18 mouse cellular contexts compared by ENCODE assay signal in the genomic region with DNA sequence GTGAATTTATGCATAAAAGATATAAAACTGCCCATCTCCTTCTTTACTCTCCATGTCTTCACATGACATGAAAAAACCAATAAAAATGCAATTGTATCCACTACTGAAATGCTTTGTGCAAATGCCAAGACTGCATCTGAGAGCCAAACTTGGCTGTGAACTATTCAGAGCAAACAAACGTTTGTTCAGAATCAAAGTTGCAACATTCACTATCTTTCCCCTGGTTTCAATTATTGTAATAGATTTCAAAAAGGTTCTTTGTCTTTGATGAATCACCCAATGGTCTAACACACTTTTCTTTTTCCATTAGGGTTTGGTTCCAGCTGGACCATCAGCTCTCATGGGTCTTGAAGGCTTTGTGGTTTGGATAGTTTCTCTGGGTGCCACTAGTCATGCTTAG. TPM values are rescaled to one million over a fixed set of nuclear protein-coding genes. Genes with fewer than 3 reads are reported as not detected.
"Had no signal": no experiment of that assay in that cellular context is flagged by ENCODE, and none has a peak within 500 bp of the region (broad histone marks: within the 10 kb centered on the region; RNA-seq: fewer than 3 reads in every experiment).

No protein-coding gene starts in this region.

- H3K9ac ChIP-seq: limb, embryonic 12.5 days; liver, embryonic 15.5 days; lung, embryonic 15.5 days; midbrain, embryonic 15.5 days; neural tube, embryonic 13.5 days had no signal

- H3K36me3 ChIP-seq: limb, embryonic 12.5 days; liver, embryonic 15.5 days; lung, embryonic 15.5 days; midbrain, embryonic 15.5 days; neural tube, embryonic 13.5 days had no signal

- H3K4me2 ChIP-seq: limb, embryonic 12.5 days; liver, embryonic 11.5 days; liver, embryonic 15.5 days; lung, embryonic 15.5 days; midbrain, embryonic 11.5 days; midbrain, embryonic 15.5 days; neural tube, embryonic 13.5 days had no signal

- H3K27me3 ChIP-seq: limb, embryonic 12.5 days; liver, embryonic 15.5 days; lung, embryonic 15.5 days; midbrain, embryonic 15.5 days; neural tube, embryonic 13.5 days had no signal

- DNase-seq: kidney, adult 18-20 months; kidney, postnatal 25 days; right cerebral cortex, postnatal 14 days; thymus, postnatal 4 days had no signal

- H3K27ac ChIP-seq: limb, embryonic 12.5 days; liver, embryonic 15.5 days; lung, embryonic 15.5 days; macrophage; midbrain, embryonic 15.5 days; neural tube, embryonic 13.5 days; stomach, postnatal 0 days had no signal

- H3K9me3 ChIP-seq: limb, embryonic 12.5 days; liver, embryonic 15.5 days; lung, embryonic 15.5 days; megakaryocyte, embryonic 14.5 days; midbrain, embryonic 15.5 days; neural tube, embryonic 13.5 days had no signal

- H3K4me3 ChIP-seq: limb, embryonic 12.5 days; liver, embryonic 15.5 days; lung, embryonic 15.5 days; megakaryocyte, embryonic 14.5 days; midbrain, embryonic 15.5 days; neural tube, embryonic 13.5 days had no signal

- H3K4me1 ChIP-seq: limb, embryonic 12.5 days; lung, embryonic 15.5 days; midbrain, embryonic 15.5 days; neural tube, embryonic 13.5 days had no signal

- ATAC-seq: midbrain, embryonic 15.5 days had no signal

RNA-seq across cellular contexts. Expression of a gene that starts 11.1 kb away (rescaled TPM):
- total RNA-seq: layer of hippocampus, postnatal 25 days; left cerebral cortex, postnatal 36 days; monocyte, adult 5-6 weeks had no signal
- polyA plus RNA-seq: kidney, embryonic 14.5 days; limb, embryonic 12.5 days; liver, embryonic 11.5 days; lung, embryonic 15.5 days; macrophage; midbrain, embryonic 11.5 days; midbrain, embryonic 15.5 days; neural tube, embryonic 13.5 days had no signal

RNA-seq across cellular contexts. Expression of a gene that starts 16.3 kb away (rescaled TPM):
- total RNA-seq: layer of hippocampus, postnatal 25 days; left cerebral cortex, postnatal 36 days; monocyte, adult 5-6 weeks had no signal
- polyA plus RNA-seq: kidney, embryonic 14.5 days; limb, embryonic 12.5 days; lung, embryonic 15.5 days; macrophage; midbrain, embryonic 11.5 days; midbrain, embryonic 15.5 days; neural tube, embryonic 13.5 days had no signal

RNA-seq across cellular contexts. Expression of a gene that starts 30.5 kb away (rescaled TPM):
- total RNA-seq: left cerebral cortex, postnatal 36 days; monocyte, adult 5-6 weeks had no signal
- polyA plus RNA-seq: kidney, embryonic 14.5 days; liver, embryonic 11.5 days; lung, embryonic 15.5 days; macrophage; midbrain, embryonic 11.5 days; stomach, postnatal 0 days had no signal

RNA-seq across cellular contexts. Expression of a gene that starts 48.6 kb away (rescaled TPM):
- total RNA-seq: layer of hippocampus, postnatal 25 days; left cerebral cortex, postnatal 36 days; monocyte, adult 5-6 weeks had no signal
- polyA plus RNA-seq: limb, embryonic 12.5 days; macrophage; midbrain, embryonic 11.5 days; midbrain, embryonic 15.5 days; neural tube, embryonic 13.5 days had no signal
